Mouse (Mus musculus) hindbrain, postnatal 0 days (tissue): ENCODE data around the gene Fgfr2. TPM values are rescaled to one million over a fixed set of nuclear protein-coding genes. Genes with fewer than 3 reads are reported as not detected.

Experiments used
- ATAC-seq: fragments of 200-750 bp; cut with Nextera tagmentation; 2 replicates; pipeline ENCODE4 v1.8.0; 2017; ENCODE audit warnings: mild to moderate bottlenecking, moderate TSS enrichment, moderate library complexity
- DNase-seq: peaks from one replicate; pipeline ENCODE4 v3.0.0-alpha.2; 2015; ENCODE audit warnings: low spot score
- H3K27ac ChIP-seq: fragments of 300-500 bp; sonication (generic); 2 replicates; pipeline ENCODE4 v1.5.1; 2014; ENCODE audit warnings: mild to moderate bottlenecking
- H3K27me3 ChIP-seq: fragments of 300-500 bp; sonication (generic); 2 replicates; pipeline ENCODE4 v1.6.1; 2014; ENCODE audit warnings: low read length, mixed read lengths; ENCODE audit not compliant: insufficient read depth
- H3K36me3 ChIP-seq: fragments of 300-500 bp; sonication (generic); 2 replicates; pipeline ENCODE4 v1.6.1; 2014; ENCODE audit warnings: low read length, mixed read lengths; ENCODE audit not compliant: insufficient read depth
- H3K4me1 ChIP-seq: fragments of 300-500 bp; sonication (generic); 2 replicates; pipeline ENCODE4 v1.6.1; 2014; ENCODE audit warnings: antibody characterized with exemption, low read length, mixed read lengths; ENCODE audit not compliant: insufficient read depth
- H3K4me2 ChIP-seq: fragments of 300-500 bp; sonication (generic); 2 replicates; pipeline ENCODE4 v1.6.1; 2014; ENCODE audit warnings: low read depth, mild to moderate bottlenecking, low read length, moderate library complexity, mixed read lengths
- H3K4me3 ChIP-seq: fragments of 300-500 bp; sonication (generic); 2 replicates; pipeline ENCODE4 v1.5.1; 2014; ENCODE audit warnings: low read length
- H3K9ac ChIP-seq: fragments of 300-500 bp; sonication (generic); replicated peaks from 2 replicates; pipeline ENCODE4 v1.6.1; 2014; ENCODE audit warnings: mild to moderate bottlenecking, low read length, moderate library complexity, mixed read lengths
- H3K9me3 ChIP-seq: fragments of 300-500 bp; sonication (generic); 2 replicates; pipeline ENCODE4 v1.6.1; 2016; ENCODE audit warnings: low read length, mixed read lengths
- CTCF ChIP-seq: IDR thresholded peaks from 2 replicates; pipeline ENCODE4 v1.5.1; 2016; ENCODE audit warnings: antibody characterized with exemption, control low read depth, low read depth
- WGBS: fragments of 180-500 bp; shearing (Covaris S2); extraction: QIAGEN DNeasy Blood & Tissue Kit; methylation state at CpG from one replicate; pipeline ENCODE4 v1.1.7; 2014; 5-methylcytosine and 5-hydroxymethylcytosine counted together
- polyA plus RNA-seq: library from polyadenylated mRNA; unstranded; fragments of >200 nt; fragmentation: Nextera tagmentation; extraction: Ambion mirVana; gene quantifications from 2 replicates; pipeline ENCODE4 v1.2.1, GENCODE M21; 2015
- total RNA-seq: library from RNA; depleted of rRNA; stranded (reverse); fragments of >200 nt; gene quantifications from 2 replicates; pipeline ENCODE4 v1.2.3, GENCODE M21; 2014

The Fgfr2 gene
- total and polyA plus RNA-seq, 2 experiments from 2014 or later: 17.3 to 49.0 TPM

GRCm38 (mm10) chr7:132930055-132930454 lies 193.1 kb downstream of the Fgfr2 start:
- ATAC-seq (no peak), DNase-seq (no peak)
- Histone ChIP-seq H3K27me3 (no peaks in the 10 kb centered on the region), H3K27ac (0 out of 2 replicates have a peak overlapping the region, but pooled peaks have one; percentile 99), H3K9ac (no peak overlapping the region; the same call in 1 of the 2 replicates), H3K9me3 (no peaks in the 10 kb centered on the region), H3K4me3 (peak overlapping the region; percentile 94), H3K4me2 (peak overlapping the region; percentile 77), H3K36me3 (no peaks in the 10 kb centered on the region), H3K4me1 (peaks cover 6% of the 10 kb centered on the region; the same call in 1 of the 2 replicates)
- 90% methylated on average over 5 of the region's 5 CpGs for WGBS
- no peak for TF ChIP-seq CTCF

DNA sequence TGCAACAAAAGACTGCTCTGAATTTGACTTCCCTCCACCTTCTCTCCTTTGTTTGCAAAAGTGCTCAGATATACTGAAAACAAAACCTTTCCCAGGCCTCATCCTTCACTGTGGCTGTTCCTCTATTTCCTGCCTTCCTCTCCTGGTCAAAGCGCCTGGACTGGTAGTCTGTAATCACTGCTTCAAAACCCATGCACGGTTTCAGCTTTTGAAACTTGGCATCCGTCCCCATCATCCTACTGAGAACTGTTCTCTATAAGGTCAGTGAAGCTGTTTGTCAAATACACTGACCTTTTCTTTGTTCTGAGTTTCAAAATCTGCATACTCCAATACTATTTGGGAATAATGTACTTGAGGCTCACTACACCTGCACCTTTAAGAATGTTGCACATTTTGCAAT lies 195.9 kb downstream of the Fgfr2 start:
- TF ChIP-seq CTCF: no peak
- Histone ChIP-seq H3K4me1 (0 out of 2 replicates have a peak, but pooled peaks cover 6% of the 10 kb centered on the region), H3K36me3 (no peaks in the 10 kb centered on the region), H3K4me2 (no peak overlapping the region), H3K4me3 (no peak overlapping the region), H3K9ac (no peak overlapping the region), H3K27ac (0 out of 2 replicates have a peak overlapping the region, but pooled peaks have one; percentile 20), H3K27me3 (no peaks in the 10 kb centered on the region), H3K9me3 (no peaks in the 10 kb centered on the region)
- 50% methylated on average over 3 of the region's 3 CpGs for WGBS
- DNase-seq: no peak
- ATAC-seq: no peak

DNA sequence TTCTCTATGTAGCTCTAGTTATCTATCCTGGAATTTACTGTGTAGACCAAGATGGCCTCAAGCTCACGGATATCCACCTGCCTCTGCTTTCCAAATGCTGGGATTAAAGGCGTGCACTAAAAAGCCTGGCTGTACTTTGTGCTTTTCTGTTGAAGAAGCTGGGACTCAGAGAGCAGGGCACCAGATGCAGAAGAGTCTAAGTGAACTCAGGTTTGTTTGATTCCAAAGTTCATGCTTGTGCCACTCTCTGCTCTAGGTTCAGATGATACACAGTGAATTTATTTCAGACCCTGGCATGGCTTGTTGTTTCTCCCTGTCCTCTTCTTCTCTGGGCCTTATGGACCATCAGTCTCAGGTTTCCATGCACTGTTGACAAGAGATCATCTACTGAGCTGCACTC lies 197.9 kb downstream of the Fgfr2 start:
- Histone ChIP-seq H3K27me3 (no peaks in the 10 kb centered on the region), H3K36me3 (no peaks in the 10 kb centered on the region), H3K4me2 (no peak overlapping the region), H3K9ac (no peak overlapping the region), H3K27ac (no peak overlapping the region), H3K4me3 (no peak overlapping the region), H3K9me3 (no peaks in the 10 kb centered on the region), H3K4me1 (0 out of 2 replicates have a peak, but pooled peaks cover 2% of the 10 kb centered on the region)
- ATAC-seq (no peak), DNase-seq (no peak)
- WGBS: 77% methylated on average over 2 of the region's 2 CpGs
- TF ChIP-seq CTCF: no peak

DNA sequence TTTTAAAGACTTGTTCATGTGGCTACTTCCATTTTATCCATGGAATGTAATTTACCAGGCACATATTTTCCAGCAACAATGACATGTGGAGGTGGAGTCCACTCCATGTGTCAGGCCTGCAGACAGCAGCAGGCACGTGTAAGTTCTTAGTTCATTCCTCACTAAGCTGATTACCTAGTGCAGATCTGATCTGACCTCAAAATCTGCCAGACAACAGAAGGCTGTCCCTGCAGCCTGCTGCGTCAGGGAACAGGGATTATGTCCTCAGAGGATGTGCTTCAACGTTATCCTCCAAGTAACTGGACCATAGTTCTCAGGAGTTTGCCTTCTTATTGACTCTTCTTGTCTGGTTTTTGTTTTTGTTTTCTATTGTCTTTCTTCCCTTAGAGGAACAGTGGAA lies 201.2 kb downstream of the Fgfr2 start:
- no peaks in the 10 kb centered on the region for H3K27me3 ChIP-seq
- no peak for TF ChIP-seq CTCF
- H3K9ac ChIP-seq: no peak overlapping the region
- H3K4me1 ChIP-seq: no peaks in the 10 kb centered on the region
- DNase-seq (peak; percentile 11), ATAC-seq (no peak)
- H3K4me3 ChIP-seq: no peak overlapping the region
- no peak overlapping the region for H3K27ac ChIP-seq
- WGBS: 58% methylated on average over 3 of the region's 3 CpGs
- H3K4me2 ChIP-seq: no peak overlapping the region
- H3K36me3 ChIP-seq: no peaks in the 10 kb centered on the region
- peaks cover 3% of the 10 kb centered on the region; the same call in 1 of the 2 replicates for H3K9me3 ChIP-seq

- no peak for TF ChIP-seq CTCF
Measured at GRCm38 (mm10) chr7:132903796-132904195, 219.4 kb downstream of the Fgfr2 start.

DNA sequence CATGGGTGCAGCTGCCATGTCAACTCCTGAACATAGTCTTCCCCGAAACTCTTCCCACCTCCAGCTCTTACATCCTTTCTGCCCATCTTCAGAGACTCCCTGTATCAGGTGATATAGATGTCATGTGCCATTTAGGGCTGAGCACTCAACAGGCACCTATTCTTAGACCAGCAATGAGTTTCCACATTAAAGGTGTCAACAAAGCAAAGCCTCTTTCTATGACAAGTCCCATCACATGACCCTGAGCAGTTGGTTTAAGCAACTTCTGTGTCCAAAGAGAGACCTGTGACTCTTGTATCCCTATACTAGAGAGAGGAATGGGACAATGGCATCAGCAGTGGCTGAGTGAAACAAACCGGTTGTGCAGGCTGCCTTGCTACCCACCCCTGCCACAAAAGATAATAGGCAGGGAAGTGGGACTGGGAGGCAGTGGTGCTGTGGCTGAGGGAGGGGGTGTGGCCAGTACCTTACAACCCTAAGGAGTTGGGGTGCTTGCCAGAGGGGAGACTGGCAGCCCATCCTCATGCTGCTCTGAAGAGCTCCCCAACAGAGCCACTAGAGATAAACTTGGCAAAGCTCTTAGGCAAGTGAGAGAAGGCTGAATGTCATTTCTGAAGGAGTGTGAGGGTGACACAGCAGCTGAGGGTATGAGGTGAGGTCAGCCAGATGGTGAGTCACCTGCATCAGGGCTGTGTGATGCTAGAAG lies 222.2 kb downstream of the Fgfr2 start:
- WGBS: 62% methylated on average over 2 of the region's 2 CpGs
- no peak for DNase-seq
- H3K27me3 ChIP-seq: no peaks in the 10 kb centered on the region
- H3K27ac ChIP-seq: no peak overlapping the region
- no peaks in the 10 kb centered on the region for H3K9me3 ChIP-seq
- H3K4me3 ChIP-seq: no peak overlapping the region
- no peaks in the 10 kb centered on the region for H3K36me3 ChIP-seq
- H3K4me1 ChIP-seq: no peaks in the 10 kb centered on the region
- H3K9ac ChIP-seq: no peak overlapping the region
- no peak overlapping the region for H3K4me2 ChIP-seq
- TF ChIP-seq CTCF: no peak
- ATAC-seq: no peak

More at GRCm38 (mm10) chr7:132903796-132904195, 219.4 kb downstream of the Fgfr2 start:
- WGBS: 81% methylated on average over 3 of the region's 3 CpGs
- no peak overlapping the region for H3K9ac ChIP-seq
- H3K36me3 ChIP-seq: no peaks in the 10 kb centered on the region
- no peak for ATAC-seq
- H3K4me2 ChIP-seq: no peak overlapping the region
- no peaks in the 10 kb centered on the region for H3K9me3 ChIP-seq
- no peak overlapping the region for H3K4me3 ChIP-seq
- H3K27ac ChIP-seq: no peak overlapping the region
- no peaks in the 10 kb centered on the region for H3K4me1 ChIP-seq
- no peaks in the 10 kb centered on the region for H3K27me3 ChIP-seq
- DNase-seq: no peak

- Histone ChIP-seq H3K27me3 (no peaks in the 10 kb centered on the region), H3K4me3 (no peak overlapping the region), H3K27ac (no peak overlapping the region), H3K4me2 (no peak overlapping the region), H3K9ac (no peak overlapping the region), H3K4me1 (no peaks in the 10 kb centered on the region), H3K36me3 (no peaks in the 10 kb centered on the region), H3K9me3 (no peaks in the 10 kb centered on the region)
- DNase-seq (peak; percentile 16), ATAC-seq (no peak)
- TF ChIP-seq CTCF: peak; percentile 60
- WGBS: 88% methylated on average over 2 of the region's 2 CpGs
Measured at GRCm38 (mm10) chr7:132898234-132898633, 224.9 kb downstream of the Fgfr2 start.
